In the genomic region with DNA sequence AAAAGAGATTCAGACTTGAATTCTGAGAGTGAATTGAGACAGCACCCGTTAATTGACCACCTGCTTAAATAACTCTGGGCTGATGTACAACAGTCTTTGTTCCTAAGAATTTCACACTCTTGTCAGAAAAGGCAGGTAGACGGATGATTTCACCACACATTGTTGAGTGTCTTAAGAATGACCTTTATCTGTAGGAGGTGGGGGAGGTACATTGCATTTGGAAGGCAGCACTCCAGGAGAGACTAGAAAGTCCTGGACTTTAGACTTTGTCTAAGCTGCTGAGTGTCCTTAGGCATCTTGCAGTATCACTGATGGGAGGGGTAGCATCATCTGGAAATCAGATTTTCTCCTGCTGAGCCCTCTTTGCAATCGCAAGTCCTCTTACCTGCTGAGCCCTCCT, we compare ENCODE assay signal across 17 mouse cellular contexts. TPM values are rescaled to one million over a fixed set of nuclear protein-coding genes. Genes with fewer than 3 reads are reported as not detected.
DNase-seq lines count a peak whose midpoint lies in the region.
"Had no signal": no experiment of that assay in that cellular context is flagged by ENCODE, and none has a peak within 500 bp of the region (broad histone marks: within the 10 kb centered on the region; RNA-seq: fewer than 3 reads in every experiment).

No protein-coding gene starts in this region.

- peak; percentile 42 for DNase-seq in heart, adult 11 months
- no peak for DNase-seq in heart, postnatal 4 days
- DNase-seq in kidney, adult 9 months: peak; percentile 30
- DNase-seq in kidney, postnatal 25 days: no peak
- peak; percentile 58 for DNase-seq in R1 (ENCODE audit: low read depth, low spot score)
- DNase-seq in lung, postnatal 36 days: no peak
- DNase-seq: adrenal gland, adult 2 months; adrenal gland, postnatal 10 days; adrenal gland, postnatal 25 days; B cell, adult 2 months; cerebellum, adult 11 months; cerebellum, adult 18-20 months; cerebellum, adult 8-10 months; cerebellum, adult 9-11 months; cerebellum, postnatal 14 days; cerebellum, postnatal 36 days; embryo, embryonic 11 days had no signal

RNA-seq across cellular contexts. Expression of a gene that starts 10.4 kb away (rescaled TPM):
- total RNA-seq in heart, postnatal 4 days (2021): 10 to 100 TPM; 46.2 to 46.5 TPM

RNA-seq across cellular contexts. Expression of a gene that starts 48.3 kb away (rescaled TPM):
- total RNA-seq in heart, postnatal 4 days (2021): 10 to 100 TPM; 58.8 to 68.4 TPM

Comparison
In these comparisons a context has a peak if more than half of its experiments do, and no peak if none do; other contexts are left out.
1. DNase-seq: peak in heart, adult 11 months (single experiment), kidney, adult 9 months (single experiment) and R1 (single experiment); none in heart, postnatal 4 days (single experiment), kidney, postnatal 25 days (0 of 2) and lung, postnatal 36 days (single experiment).